Mouse (Mus musculus) lung, adult 2 months (tissue): Measurements from ENCODE around the gene Enpp4.

Experiments used
- CTCF ChIP-seq: fragments of 200-500 bp; IDR thresholded peaks from 2 replicates; pipeline ENCODE4 v1.5.1; 2011; ENCODE audit warnings: mild to moderate bottlenecking, low read length, control low read depth; ENCODE audit not compliant: insufficient read depth
- POLR2A ChIP-seq: fragments of 200-500 bp; IDR thresholded peaks from 2 replicates; pipeline ENCODE4 v1.6.1; 2011; ENCODE audit warnings: low read depth, mild to moderate bottlenecking, control low read depth, low read length, borderline replicate concordance; ENCODE audit errors: extremely low read depth

DNA sequence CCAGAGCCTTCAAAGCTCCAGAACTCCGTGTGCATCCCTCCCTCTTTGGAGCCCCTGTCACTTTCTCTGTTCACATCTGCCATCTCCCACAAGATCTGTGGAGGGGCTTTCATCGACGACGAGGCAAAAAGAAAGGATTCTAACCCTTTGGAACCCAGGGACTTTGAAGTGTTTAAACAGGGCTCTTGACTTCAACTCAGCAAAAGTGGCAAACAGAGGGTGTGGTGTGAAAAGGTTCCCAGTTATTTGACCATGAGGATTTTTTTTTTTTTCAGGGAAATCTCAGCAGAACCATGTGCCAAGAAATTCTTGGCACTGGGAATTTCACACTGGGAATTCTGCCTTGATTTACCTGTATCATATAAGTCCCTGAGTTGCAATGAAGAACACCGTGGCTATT lies 48.3 kb upstream of the Enpp4 start:
- TF ChIP-seq CTCF, result no peak
- TF ChIP-seq POLR2A, result no peak
